ENCODE assay signal across 8 mouse cellular contexts in the genomic region with DNA sequence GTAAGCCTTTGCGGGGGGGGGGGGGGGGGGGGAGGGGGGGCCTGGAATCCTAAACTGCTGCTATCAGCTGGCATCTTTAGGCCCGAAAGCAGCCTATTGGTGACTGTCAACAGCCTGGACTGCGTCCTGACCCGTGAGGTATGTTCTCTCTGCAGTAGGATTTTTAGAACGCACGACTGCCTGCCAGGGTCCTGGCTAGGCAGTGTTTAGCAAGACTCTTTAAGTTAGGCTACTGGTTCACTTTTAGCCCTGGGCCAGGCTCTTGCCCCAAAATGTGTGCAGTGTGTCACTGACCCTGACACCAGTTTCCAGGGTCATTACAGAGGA. TPM values are rescaled to one million over a fixed set of nuclear protein-coding genes. Genes with fewer than 3 reads are reported as not detected.
DNase-seq lines count a peak whose midpoint lies in the region; ATAC-seq and TF ChIP-seq lines count a peak whose summit lies in the region.

No protein-coding gene starts in this region.

- H3K9ac ChIP-seq in embryonic facial prominence, embryonic 15.5 days: peak overlapping the region; percentile 69; the same call in 1 of the 2 replicates
- peak overlapping the region; percentile 51 for H3K9ac ChIP-seq in neural tube, embryonic 15.5 days (replicated peaks)

- intact Hi-C loops in left cerebral cortex, adult 2 months (cut with DNase I): no loop called here
- intact Hi-C loops in left cerebral cortex, postnatal 10 days (cut with DNase I): no loop called here

- ATAC-seq in embryonic facial prominence, embryonic 15.5 days (ENCODE audit: insufficient number of reproducible peaks, low FRiP score, low TSS enrichment, low read depth): no peak
- no peak for ATAC-seq in neural tube, embryonic 15.5 days (ENCODE audit: low FRiP score)
- no peak for ATAC-seq in megakaryocyte-erythroid progenitor cell, adult 5-6 weeks (replicated peaks; ENCODE audit: low FRiP score, low TSS enrichment, poor library complexity, severe bottlenecking)

- H3K27ac ChIP-seq in left cerebral cortex, adult 2 months: peak overlapping the region; percentile 53
- peak overlapping the region; percentile 72 for H3K27ac ChIP-seq in embryonic facial prominence, embryonic 15.5 days (replicated peaks)
- peak overlapping the region; percentile 99 for H3K27ac ChIP-seq in limb, embryonic 10.5 days
- no peak overlapping the region for H3K27ac ChIP-seq in neural tube, embryonic 15.5 days (replicated peaks)

- no peak for DNase-seq in left cerebral cortex, adult 2 months (ENCODE audit: extremely low spot score in 1 of 2, low spot score in 2 of 2)
- no peak for DNase-seq in left cerebral cortex, postnatal 10 days (ENCODE audit: extremely low spot score in 1 of 2, low spot score in 2 of 2)
- DNase-seq in limb, embryonic 10.5 days (ENCODE audit: low spot score): no peak
- DNase-seq in natural killer cell, adult 2 months (ENCODE audit: low spot score in 2 of 2): no peak
- no peak for DNase-seq in Muller cell, postnatal 12 days (ENCODE audit: inconsistent ontology term)

- H3K36me3 ChIP-seq in embryonic facial prominence, embryonic 15.5 days: peaks cover 8% of the 10 kb centered on the region
- H3K36me3 ChIP-seq in limb, embryonic 10.5 days: peaks cover 28% of the 10 kb centered on the region
- no peaks in the 10 kb centered on the region for H3K36me3 ChIP-seq in neural tube, embryonic 15.5 days

- peak overlapping the region; percentile 44; the same call in 1 of the 2 replicates for H3K4me3 ChIP-seq in left cerebral cortex, adult 2 months
- peak overlapping the region; percentile 57 for H3K4me3 ChIP-seq in embryonic facial prominence, embryonic 15.5 days (replicated peaks)
- H3K4me3 ChIP-seq in limb, embryonic 10.5 days: peak overlapping the region; percentile 79
- peak overlapping the region; percentile 46 for H3K4me3 ChIP-seq in neural tube, embryonic 15.5 days (replicated peaks)

- H3K4me1 ChIP-seq in embryonic facial prominence, embryonic 15.5 days: peaks cover 18% of the 10 kb centered on the region
- H3K4me1 ChIP-seq in limb, embryonic 10.5 days: peaks cover 20% of the 10 kb centered on the region
- H3K4me1 ChIP-seq in neural tube, embryonic 15.5 days: peaks cover 19% of the 10 kb centered on the region

- H3K4me2 ChIP-seq in embryonic facial prominence, embryonic 15.5 days (replicated peaks): peak overlapping the region; percentile 82
- peak overlapping the region; percentile 89 for H3K4me2 ChIP-seq in neural tube, embryonic 15.5 days

- WGBS in embryonic facial prominence, embryonic 15.5 days: 27% methylated on average over 5 of the region's 6 CpGs
- 38% methylated on average over 5 of the region's 6 CpGs for WGBS in limb, embryonic 10.5 days
- 35% methylated on average over 5 of the region's 6 CpGs for WGBS in neural tube, embryonic 15.5 days

- no peaks in the 10 kb centered on the region for H3K9me3 ChIP-seq in embryonic facial prominence, embryonic 15.5 days (replicated peaks)
- no peaks in the 10 kb centered on the region for H3K9me3 ChIP-seq in limb, embryonic 10.5 days (replicated peaks)
- no peaks in the 10 kb centered on the region for H3K9me3 ChIP-seq in neural tube, embryonic 15.5 days (replicated peaks)

- no peaks in the 10 kb centered on the region for H3K27me3 ChIP-seq in embryonic facial prominence, embryonic 15.5 days
- no peaks in the 10 kb centered on the region for H3K27me3 ChIP-seq in limb, embryonic 10.5 days (ENCODE audit: low read depth, poor library complexity, severe bottlenecking)
- no peaks in the 10 kb centered on the region for H3K27me3 ChIP-seq in neural tube, embryonic 15.5 days (replicated peaks)

- TF ChIP-seq CTCF in left cerebral cortex, adult 2 months (IDR thresholded peaks at IDR 0.05): no peak

RNA-seq across cellular contexts. Expression of gene Tmem98, which starts 0.3 kb away (rescaled TPM):
- 1 to 10 TPM; 4.8 to 5.8 TPM for total RNA-seq in left cerebral cortex, adult 2 months (2021)
- 1 to 10 TPM; 4.6 to 5.6 TPM for total RNA-seq in left cerebral cortex, postnatal 10 days (2021)
- polyA plus RNA-seq in embryonic facial prominence, embryonic 15.5 days (2015; fragmentation: Nextera tagmentation; extraction: Ambion mirVana): 70.0 and 73.3 TPM in 2 replicates
- polyA plus RNA-seq in limb, embryonic 10.5 days (2016; fragmentation: Nextera tagmentation; extraction: Ambion mirVana): 138 and 145 TPM in 2 replicates
- 14.4 and 28.2 TPM in 2 replicates for polyA plus RNA-seq in neural tube, embryonic 15.5 days (2015; fragmentation: Nextera tagmentation; extraction: Ambion mirVana)
- 8.9 and 11.2 TPM in 2 replicates for total RNA-seq in megakaryocyte-erythroid progenitor cell, adult 5-6 weeks (2014; fragmentation: Nextera tagmentation)
- total RNA-seq in megakaryocyte-erythroid progenitor cell, adult 5-6 weeks (2017): 2.1 and 4.2 TPM in 2 replicates

RNA-seq across cellular contexts. Expression of gene Myo1d, which starts 29.8 kb away (rescaled TPM):
- 1 to 10 TPM; 5.6 to 7.0 TPM for total RNA-seq in left cerebral cortex, adult 2 months (2021)
- 1 to 10 TPM; 3.1 TPM for total RNA-seq in left cerebral cortex, postnatal 10 days (2021)
- 12.0 and 12.2 TPM in 2 replicates for polyA plus RNA-seq in embryonic facial prominence, embryonic 15.5 days (2015; fragmentation: Nextera tagmentation; extraction: Ambion mirVana)
- 3.8 and 4.6 TPM in 2 replicates for polyA plus RNA-seq in limb, embryonic 10.5 days (2016; fragmentation: Nextera tagmentation; extraction: Ambion mirVana)
- 2.6 and 6.9 TPM in 2 replicates for polyA plus RNA-seq in neural tube, embryonic 15.5 days (2015; fragmentation: Nextera tagmentation; extraction: Ambion mirVana)
- total RNA-seq in megakaryocyte-erythroid progenitor cell, adult 5-6 weeks (2014; fragmentation: Nextera tagmentation): 58.6 and 71.5 TPM in 2 replicates
- total RNA-seq in megakaryocyte-erythroid progenitor cell, adult 5-6 weeks (2017): 15.3 and 23.4 TPM in 2 replicates

RNA-seq across cellular contexts. Expression of gene Spaca3, which starts 48.5 kb away (rescaled TPM):
- not detected for total RNA-seq in left cerebral cortex, adult 2 months (2021)
- total RNA-seq in left cerebral cortex, postnatal 10 days (2021): not detected
- polyA plus RNA-seq in embryonic facial prominence, embryonic 15.5 days (2015; fragmentation: Nextera tagmentation; extraction: Ambion mirVana): not detected in 2 replicates
- not detected in 2 replicates for polyA plus RNA-seq in limb, embryonic 10.5 days (2016; fragmentation: Nextera tagmentation; extraction: Ambion mirVana)
- polyA plus RNA-seq in neural tube, embryonic 15.5 days (2015; fragmentation: Nextera tagmentation; extraction: Ambion mirVana): not detected in 2 replicates
- total RNA-seq in megakaryocyte-erythroid progenitor cell, adult 5-6 weeks (2014; fragmentation: Nextera tagmentation): not detected in 2 replicates
- total RNA-seq in megakaryocyte-erythroid progenitor cell, adult 5-6 weeks (2017): not detected in 2 replicates
